Mouse (Mus musculus): ENCODE data around the gene Hspb8. TPM values are rescaled to one million over a fixed set of nuclear protein-coding genes. Genes with fewer than 3 reads are reported as not detected.

The Hspb8 gene
- total and polyA plus RNA-seq, 3 experiments, result not detected

DNA sequence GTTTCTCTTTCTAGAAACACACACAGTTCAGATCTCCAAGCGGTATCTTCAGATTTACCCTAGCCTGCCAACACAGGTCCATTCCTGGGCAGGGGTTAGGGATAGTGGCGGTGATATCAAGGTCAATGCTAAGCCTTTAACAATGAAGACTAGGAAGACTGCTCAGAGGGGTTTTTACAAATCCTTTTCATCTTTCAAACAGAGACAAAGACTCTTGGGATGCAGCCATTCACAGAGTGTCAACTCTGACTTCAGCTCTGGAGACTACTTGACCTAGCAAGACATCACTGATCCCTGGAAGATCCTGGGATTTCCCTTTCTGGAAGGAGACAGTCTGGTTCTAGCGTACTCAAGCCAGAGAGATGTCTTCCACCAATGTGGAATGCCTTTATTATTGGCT lies 21.9 kb downstream of the Hspb8 start:
- no peaks in the 10 kb centered on the region for H3K36me3 ChIP-seq (ENCODE audit: control insufficient read depth in 1 of 2, insufficient read depth in 2 of 2, low read length in 2 of 2)
- no peak overlapping the region for H3K9ac ChIP-seq (ENCODE audit: control insufficient read depth, low read depth, low read length, poor library complexity, severe bottlenecking)
- no peaks in the 10 kb centered on the region for H3K79me2 ChIP-seq (ENCODE audit: control insufficient read depth, insufficient read depth, low read length, poor library complexity)
- no peak overlapping the region for H3K27ac ChIP-seq (ENCODE audit: control insufficient read depth, low read depth, low read length)
- H3K9me3 ChIP-seq (replicated peaks; ENCODE audit: insufficient read depth, low read length), result no peaks in the 10 kb centered on the region
- no peaks in the 10 kb centered on the region for H3K27me3 ChIP-seq (ENCODE audit: control insufficient read depth in 1 of 2, insufficient read depth in 2 of 2, low read length in 2 of 2)
- no peak overlapping the region for H3K4me3 ChIP-seq (ENCODE audit: control insufficient read depth in 1 of 2, insufficient read depth in 1 of 2, low read depth in 2 of 2, low read length in 2 of 2)
- TF ChIP-seq GATA1 (IDR thresholded peaks at IDR 0.05; ENCODE audit: low read depth, low read length) (no peak), EP300 (IDR thresholded peaks at IDR 0.05; ENCODE audit: low read depth in 1 of 2, low read length in 2 of 2) (no peak), BHLHE40 (IDR thresholded peaks at IDR 0.05; ENCODE audit: borderline replicate concordance, low read depth, low read length) (no peak), POLR2AphosphoS2 (IDR thresholded peaks at IDR 0.05; ENCODE audit: low read length) (no peak), TAL1 (IDR thresholded peaks at IDR 0.05; ENCODE audit: low read length) (no peak), POLR2A (IDR thresholded peaks at IDR 0.05; ENCODE audit: control insufficient read depth in 1 of 2, insufficient read depth in 1 of 2, low read depth in 1 of 2, low read length in 2 of 2, poor library complexity in 1 of 2) (no peak), MXI1 (IDR thresholded peaks at IDR 0.05; ENCODE audit: low read depth, low read length) (no peak), RAD21 (IDR thresholded peaks at IDR 0.05; ENCODE audit: low read depth, low read length) (no peak), POLR2AphosphoS5 (IDR thresholded peaks at IDR 0.05; ENCODE audit: borderline replicate concordance, low read depth, low read length) (no peak), KAT2A (conservative IDR thresholded peaks at IDR 0.05; ENCODE audit: low read depth, low read length) (no peak), SIN3A (IDR thresholded peaks at IDR 0.05; ENCODE audit: low read length) (no peak), MAX (IDR thresholded peaks at IDR 0.05; ENCODE audit: low read length) (no peak), RCOR1 (IDR thresholded peaks at IDR 0.05; ENCODE audit: low read depth, low read length) (no peak), ZKSCAN1 (IDR thresholded peaks at IDR 0.05; ENCODE audit: low read depth, low read length) (no peak), NELFE (IDR thresholded peaks at IDR 0.05; ENCODE audit: low read depth, low read length) (no peak)
- H3K4me1 ChIP-seq (ENCODE audit: control insufficient read depth in 1 of 2, insufficient read depth in 2 of 2, low read length in 2 of 2), result no peaks in the 10 kb centered on the region
- no peak for DNase-seq (ENCODE audit: low read depth, low spot score)

DNA sequence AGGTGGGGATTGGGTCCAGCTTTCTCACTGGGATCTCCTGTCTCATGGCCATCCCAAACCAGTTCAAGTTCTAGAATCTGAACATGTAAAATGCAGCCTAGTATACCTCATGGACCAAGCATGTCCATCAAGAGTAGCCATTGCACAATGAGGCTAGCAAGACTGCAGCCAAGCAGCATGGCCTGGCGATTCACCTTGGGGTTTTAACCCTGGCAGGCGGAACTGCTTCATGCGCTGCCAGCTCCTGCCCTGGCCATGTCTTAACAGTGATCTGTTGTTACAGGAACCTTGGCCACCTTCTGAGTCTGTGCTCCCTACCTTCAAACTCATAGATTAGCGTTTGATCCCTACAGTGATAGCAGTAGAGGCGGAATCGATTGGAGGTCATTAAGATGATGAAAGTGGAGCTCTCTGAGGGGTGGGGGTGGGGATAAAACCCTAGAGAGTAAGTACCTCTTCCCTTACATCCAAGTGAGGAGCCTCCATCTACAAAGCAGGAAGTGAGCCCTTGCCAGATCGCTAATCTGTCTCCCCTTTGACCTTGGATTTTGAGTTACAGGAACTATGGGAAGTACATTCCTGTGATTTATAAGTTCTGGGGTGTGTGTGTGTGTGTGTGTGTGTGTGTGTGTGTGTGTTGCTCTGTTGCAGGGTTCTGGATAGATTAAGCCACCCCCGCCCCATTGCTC lies 22.5 kb downstream of the Hspb8 start:
- no peak overlapping the region for H3K27ac ChIP-seq (ENCODE audit: control insufficient read depth, low read depth, low read length)
- H3K9ac ChIP-seq (ENCODE audit: control insufficient read depth, low read depth, low read length, poor library complexity, severe bottlenecking), result no peak overlapping the region

More for the DNA sequence above, 22.5 kb downstream of the Hspb8 start:
- no peaks in the 10 kb centered on the region for H3K9me3 ChIP-seq (replicated peaks; ENCODE audit: insufficient read depth, low read length)
- no peaks in the 10 kb centered on the region for H3K36me3 ChIP-seq (ENCODE audit: control insufficient read depth in 1 of 2, insufficient read depth in 2 of 2, low read length in 2 of 2)
- TF ChIP-seq ELF1 (IDR thresholded peaks at IDR 0.05; ENCODE audit: low read depth, low read length) (no peak), TAL1 (IDR thresholded peaks at IDR 0.05; ENCODE audit: low read length) (no peak), ZMIZ1 (IDR thresholded peaks at IDR 0.05; ENCODE audit: low read depth, low read length) (no peak), RAD21 (IDR thresholded peaks at IDR 0.05; ENCODE audit: low read depth, low read length) (no peak), NELFE (IDR thresholded peaks at IDR 0.05; ENCODE audit: low read depth, low read length) (no peak), RCOR1 (IDR thresholded peaks at IDR 0.05; ENCODE audit: low read depth, low read length) (no peak), ZNF384 (IDR thresholded peaks at IDR 0.05; ENCODE audit: low read depth, low read length) (no peak), GABPA (IDR thresholded peaks at IDR 0.05; ENCODE audit: low read depth, low read length) (no peak), MYC (IDR thresholded peaks at IDR 0.05; ENCODE audit: low read depth, low read length) (no peak), JUND (IDR thresholded peaks at IDR 0.05; ENCODE audit: low read depth, low read length) (no peak), UBTF (IDR thresholded peaks at IDR 0.05; ENCODE audit: borderline replicate concordance, insufficient read depth, low read depth, low read length) (no peak), CTCF (IDR thresholded peaks at IDR 0.05 in 2 of 3, conservative IDR thresholded peaks at IDR 0.05 in 1 of 3; ENCODE audit: control insufficient read depth in 1 of 3, insufficient read depth in 1 of 3, low read depth in 2 of 3, low read length in 3 of 3, poor library complexity in 1 of 3, severe bottlenecking in 1 of 3) (no peak), ZC3H11A (IDR thresholded peaks at IDR 0.05; ENCODE audit: low read depth, low read length) (no peak), POLR2AphosphoS2 (IDR thresholded peaks at IDR 0.05; ENCODE audit: low read length) (no peak), MAFK (IDR thresholded peaks at IDR 0.05; ENCODE audit: borderline replicate concordance, low read depth, low read length) (no peak)
- H3K79me2 ChIP-seq (ENCODE audit: control insufficient read depth, insufficient read depth, low read length, poor library complexity), result no peaks in the 10 kb centered on the region
- H3K4me3 ChIP-seq (ENCODE audit: control insufficient read depth in 1 of 2, insufficient read depth in 1 of 2, low read depth in 2 of 2, low read length in 2 of 2), result no peak overlapping the region
- no peaks in the 10 kb centered on the region for H3K4me1 ChIP-seq (ENCODE audit: control insufficient read depth in 1 of 2, insufficient read depth in 2 of 2, low read length in 2 of 2)
- no peaks in the 10 kb centered on the region for H3K27me3 ChIP-seq (ENCODE audit: control insufficient read depth in 1 of 2, insufficient read depth in 2 of 2, low read length in 2 of 2)
- DNase-seq (ENCODE audit: low read depth, low spot score), result no peak

Data from MEL (cell line).